In the genomic region with DNA sequence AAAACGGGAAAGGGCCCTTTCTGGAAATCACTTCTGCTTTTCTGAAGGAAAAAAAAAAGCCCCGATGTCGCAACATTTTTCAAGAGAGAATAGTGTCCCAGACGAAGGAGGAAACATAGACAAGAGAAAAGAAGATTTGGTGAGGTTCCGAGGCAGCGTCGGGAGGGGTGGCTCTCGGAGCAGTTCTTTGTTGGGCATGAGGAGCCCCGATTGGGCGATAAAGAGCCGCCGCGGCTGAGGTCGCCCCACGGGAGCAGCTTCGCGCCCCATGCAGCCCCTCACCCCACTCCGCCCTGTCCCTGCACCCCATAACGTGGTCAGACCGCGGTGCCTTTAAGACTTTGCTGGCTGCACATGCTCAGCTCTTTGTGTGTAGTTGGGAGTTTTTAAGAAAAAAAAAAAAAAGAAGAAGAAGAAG, we compare ENCODE assay signal across 8 mouse cellular contexts. TPM values are rescaled to one million over a fixed set of nuclear protein-coding genes. Genes with fewer than 3 reads are reported as not detected.
DNase-seq lines count a peak whose midpoint lies in the region; ATAC-seq and TF ChIP-seq lines count a peak whose summit lies in the region.

No protein-coding gene starts in this region.

- TF ChIP-seq EP300 in ES-Bruce4 (IDR thresholded peaks at IDR 0.05; ENCODE audit: insufficient read depth, low read depth, low read length) = no peak

- H3K9me3 ChIP-seq in ES-Bruce4 (replicated peaks; ENCODE audit: control insufficient read depth, insufficient read depth, low read length, poor library complexity, severe bottlenecking) = no peaks in the 10 kb centered on the region
- H3K9me3 ChIP-seq in embryonic facial prominence, embryonic 11.5 days (replicated peaks; ENCODE audit: control insufficient read depth, low read length) = no peaks in the 10 kb centered on the region
- no peaks in the 10 kb centered on the region for H3K9me3 ChIP-seq in hindbrain, postnatal 0 days (ENCODE audit: low read length)

- TF ChIP-seq POLR2A in ES-Bruce4 (IDR thresholded peaks at IDR 0.05; ENCODE audit: insufficient read depth, low read length) = no peak

- peak overlapping the region; percentile 95 for H3K4me2 ChIP-seq in embryonic facial prominence, embryonic 11.5 days (ENCODE audit: low read depth, low read length)
- peak overlapping the region; percentile 99 for H3K4me2 ChIP-seq in hindbrain, postnatal 0 days (ENCODE audit: low read depth, low read length)

- peak overlapping the region; percentile 96 for H3K4me3 ChIP-seq in ES-Bruce4 (ENCODE audit: low read depth, low read length)
- peak overlapping the region; percentile 64 for H3K4me3 ChIP-seq in embryonic facial prominence, embryonic 11.5 days (ENCODE audit: low read depth, low read length)
- H3K4me3 ChIP-seq in hindbrain, postnatal 0 days (ENCODE audit: low read length) = peak overlapping the region; percentile 90

- peaks cover 2% of the 10 kb centered on the region for H3K4me1 ChIP-seq in ES-Bruce4 (ENCODE audit: control insufficient read depth, insufficient read depth, low read length)
- no peaks in the 10 kb centered on the region for H3K4me1 ChIP-seq in embryonic facial prominence, embryonic 11.5 days (ENCODE audit: control insufficient read depth, insufficient read depth, low read length)
- no peaks in the 10 kb centered on the region for H3K4me1 ChIP-seq in hindbrain, postnatal 0 days (ENCODE audit: insufficient read depth, low read length)

- peak; percentile 49 for DNase-seq in heart, adult 8-10 months (ENCODE audit: low spot score)
- DNase-seq in heart, adult 9 months (ENCODE audit: low spot score in 2 of 2) = no peak
- DNase-seq in embryonic facial prominence, embryonic 11.5 days (ENCODE audit: low spot score) = peak; percentile 73
- no peak for DNase-seq in hindbrain, postnatal 0 days (ENCODE audit: low spot score)
- DNase-seq in mesoderm, embryonic 11.5 days (ENCODE audit: low read depth, low spot score) = peak; percentile 55
- peak; percentile 49 to 59 for DNase-seq in thymus, postnatal 10 days (ENCODE audit: low spot score in 2 of 2)
- DNase-seq in urinary bladder, postnatal 14 days (ENCODE audit: low spot score) = no peak

- ATAC-seq in embryonic facial prominence, embryonic 11.5 days (replicated peaks; ENCODE audit: insufficient number of reproducible peaks, low FRiP score, low TSS enrichment, low read depth) = peak; percentile 53
- peak; percentile 50 for ATAC-seq in hindbrain, postnatal 0 days

- WGBS in embryonic facial prominence, embryonic 11.5 days = 0% methylated on average over 21 of the region's 21 CpGs
- under 1% methylated on average over 21 of the region's 21 CpGs for WGBS in hindbrain, postnatal 0 days

- peak overlapping the region; percentile 97 for H3K9ac ChIP-seq in ES-Bruce4 (ENCODE audit: low read depth, poor library complexity, severe bottlenecking)
- peak overlapping the region; percentile 92 for H3K9ac ChIP-seq in embryonic facial prominence, embryonic 11.5 days (replicated peaks; ENCODE audit: low read length)
- peak overlapping the region; percentile 85 for H3K9ac ChIP-seq in hindbrain, postnatal 0 days (replicated peaks; ENCODE audit: low read length)

- H3K27ac ChIP-seq in ES-Bruce4 (ENCODE audit: insufficient read depth, low read length) = no peak overlapping the region
- H3K27ac ChIP-seq in embryonic facial prominence, embryonic 11.5 days (replicated peaks; ENCODE audit: low read depth, low read length) = peak overlapping the region; percentile 94
- peak overlapping the region; percentile 97 for H3K27ac ChIP-seq in hindbrain, postnatal 0 days

- TF ChIP-seq CTCF in ES-Bruce4 (IDR thresholded peaks at IDR 0.05; ENCODE audit: low read depth, low read length) = no peak
- TF ChIP-seq CTCF in hindbrain, postnatal 0 days (IDR thresholded peaks at IDR 0.05; ENCODE audit: low read depth) = no peak

- peaks cover 2% of the 10 kb centered on the region; the same call in 1 of the 2 replicates for H3K27me3 ChIP-seq in ES-Bruce4 (ENCODE audit: control insufficient read depth, insufficient read depth, low read length, poor library complexity, severe bottlenecking)
- H3K27me3 ChIP-seq in embryonic facial prominence, embryonic 11.5 days (ENCODE audit: control insufficient read depth, insufficient read depth, low read length) = no peaks in the 10 kb centered on the region
- no peaks in the 10 kb centered on the region for H3K27me3 ChIP-seq in hindbrain, postnatal 0 days (ENCODE audit: insufficient read depth, low read length)

- no peaks in the 10 kb centered on the region for H3K36me3 ChIP-seq in ES-Bruce4 (ENCODE audit: control insufficient read depth, insufficient read depth, low read length, poor library complexity, severe bottlenecking)
- no peaks in the 10 kb centered on the region for H3K36me3 ChIP-seq in embryonic facial prominence, embryonic 11.5 days (replicated peaks; ENCODE audit: control insufficient read depth, insufficient read depth, low read depth, low read length)
- no peaks in the 10 kb centered on the region for H3K36me3 ChIP-seq in hindbrain, postnatal 0 days (ENCODE audit: insufficient read depth, low read length)

RNA-seq across cellular contexts. Expression of gene Atrnl1, which starts 0.8 kb away (rescaled TPM):
- 10 to 100 TPM; 13.7 to 16.1 (median 15.1) TPM for total RNA-seq in heart, adult 8-10 months (2022)
- 10.9 and 12.3 TPM in 2 replicates for polyA plus RNA-seq in ES-Bruce4 (2011; ENCODE audit: insufficient read depth, insufficient read length, low read depth, missing spikeins)
- polyA plus RNA-seq in embryonic facial prominence, embryonic 11.5 days (2014; fragmentation: Nextera tagmentation; extraction: Ambion mirVana) = 7.2 and 7.8 TPM in 2 replicates
- 46.0 and 51.5 TPM in 2 replicates for total RNA-seq in hindbrain, postnatal 0 days (2014; rRNA removed)
- polyA plus RNA-seq in hindbrain, postnatal 0 days (2015; fragmentation: Nextera tagmentation; extraction: Ambion mirVana) = 3.7 and 4.4 TPM in 2 replicates

Comparison
In these comparisons a context has a peak if more than half of its experiments do, and no peak if none do; other contexts are left out.
1. DNase-seq: peak in heart, adult 8-10 months (single experiment), embryonic facial prominence, embryonic 11.5 days (single experiment), mesoderm, embryonic 11.5 days (single experiment) and thymus, postnatal 10 days (2 of 2); none in heart, adult 9 months (0 of 2), hindbrain, postnatal 0 days (single experiment) and urinary bladder, postnatal 14 days (single experiment).
2. Peak in every context shown above with its lines, with median percentiles within 50 percentile points of each other: H3K4me3 ChIP-seq and H3K9ac ChIP-seq.